Mouse (Mus musculus): Measurements from ENCODE around the gene Mcts1. TPM values are rescaled to one million over a fixed set of nuclear protein-coding genes. Genes with fewer than 3 reads are reported as not detected.

Mcts1 gene
- polyA plus RNA-seq (2016; fragmentation: Nextera tagmentation; extraction: Ambion mirVana), result 138 and 143 TPM in 2 replicates

- H3K9me3 ChIP-seq, result no peaks in the 10 kb centered on the region
- H3K4me1 ChIP-seq, result no peaks in the 10 kb centered on the region
- no peaks in the 10 kb centered on the region for H3K27me3 ChIP-seq (replicated peaks)
- no peaks in the 10 kb centered on the region for H3K36me3 ChIP-seq
- H3K9ac ChIP-seq, result peak within 1 kb of the TSS; percentile 59
- H3K4me2 ChIP-seq (replicated peaks), result peak within 1 kb of the TSS; percentile 59
- peak within 1 kb of the TSS; percentile 26; the same call in 1 of the 2 replicates for H3K27ac ChIP-seq
- peak within 1 kb of the TSS; percentile 43 for H3K4me3 ChIP-seq
- WGBS, result 18% methylated on average over 26 of the region's 26 CpGs
- ATAC-seq (ENCODE audit: low FRiP score, low read depth), result peak; percentile 88
Measured at GRCm38 (mm10) chrX:38600177-38600994, at the start of gene Mcts1. Gene Mcts1, plus strand, starts transcription at chrX:38600578.

GRCm38 (mm10) chrX:38553255-38553654 is 47.1 kb upstream of the Mcts1 start:
- no peak overlapping the region for H3K4me2 ChIP-seq (replicated peaks)
- no peaks in the 10 kb centered on the region for H3K4me1 ChIP-seq
- 0 out of 2 replicates have a peak, but pooled peaks cover under 1% of the 10 kb centered on the region for H3K36me3 ChIP-seq
- H3K9me3 ChIP-seq, result no peaks in the 10 kb centered on the region
- ATAC-seq (ENCODE audit: low FRiP score, low read depth), result no peak
- H3K9ac ChIP-seq, result no peak overlapping the region
- no peaks in the 10 kb centered on the region for H3K27me3 ChIP-seq (replicated peaks)
- H3K4me3 ChIP-seq, result no peak overlapping the region
- H3K27ac ChIP-seq, result no peak overlapping the region

- peak; percentile 1; the same call in 1 of the 2 replicates for ATAC-seq (ENCODE audit: low FRiP score, low read depth)
- 0 out of 2 replicates have a peak overlapping the region, but pooled peaks have one; percentile 57 for H3K27ac ChIP-seq
- H3K4me3 ChIP-seq, result peak overlapping the region; percentile 46
- peak overlapping the region; percentile 66 for H3K4me2 ChIP-seq (replicated peaks)
- no peaks in the 10 kb centered on the region for H3K9me3 ChIP-seq
- no peaks in the 10 kb centered on the region for H3K36me3 ChIP-seq
- no peaks in the 10 kb centered on the region for H3K27me3 ChIP-seq (replicated peaks)
- 15% methylated on average over 13 of the region's 19 CpGs for WGBS
- no peaks in the 10 kb centered on the region for H3K4me1 ChIP-seq
- H3K9ac ChIP-seq, result peak overlapping the region; percentile 44
Measured at GRCm38 (mm10) chrX:38563941-38564541, 36.3 kb upstream of the Mcts1 start.

- Histone ChIP-seq H3K36me3 (no peaks in the 10 kb centered on the region), H3K27me3 (replicated peaks) (no peaks in the 10 kb centered on the region), H3K4me2 (replicated peaks) (peak overlapping the region; percentile 66), H3K4me3 (peak overlapping the region; percentile 46), H3K4me1 (no peaks in the 10 kb centered on the region), H3K9ac (peak overlapping the region; percentile 60), H3K27ac (peak overlapping the region; percentile 57; the same call in 1 of the 2 replicates), H3K9me3 (no peaks in the 10 kb centered on the region)
- WGBS, result 18% methylated on average over 47 of the region's 52 CpGs
- peak; percentile 96 for ATAC-seq (ENCODE audit: low FRiP score, low read depth)
Measured at GRCm38 (mm10) chrX:38564542-38565175, 35.7 kb upstream of the Mcts1 start.

GRCm38 (mm10) chrX:38565176-38565542 is 35.2 kb upstream of the Mcts1 start:
- WGBS, result 21% methylated on average over 7 of the region's 8 CpGs
- H3K9me3 ChIP-seq, result no peaks in the 10 kb centered on the region
- H3K4me3 ChIP-seq, result peak overlapping the region; percentile 46

GRCm38 (mm10) chrX:38566521-38567205 is 33.7 kb upstream of the Mcts1 start:
- H3K27me3 ChIP-seq (replicated peaks), result no peaks in the 10 kb centered on the region
- no peaks in the 10 kb centered on the region for H3K9me3 ChIP-seq
- H3K27ac ChIP-seq, result no peak overlapping the region
- H3K36me3 ChIP-seq, result no peaks in the 10 kb centered on the region
- ATAC-seq (ENCODE audit: low FRiP score, low read depth), result no peak
- H3K9ac ChIP-seq, result no peak overlapping the region
- H3K4me1 ChIP-seq, result no peaks in the 10 kb centered on the region
- 75% methylated on average over 6 of the region's 6 CpGs for WGBS
- H3K4me3 ChIP-seq, result no peak overlapping the region
- no peak overlapping the region for H3K4me2 ChIP-seq (replicated peaks)

More at GRCm38 (mm10) chrX:38565176-38565542, 35.2 kb upstream of the Mcts1 start:
- no peaks in the 10 kb centered on the region for H3K27me3 ChIP-seq (replicated peaks)
- ATAC-seq (ENCODE audit: low FRiP score, low read depth), result no peak
- no peak overlapping the region for H3K27ac ChIP-seq
- H3K9ac ChIP-seq, result 0 out of 2 replicates have a peak overlapping the region, but pooled peaks have one; percentile 60
- H3K36me3 ChIP-seq, result no peaks in the 10 kb centered on the region
- no peaks in the 10 kb centered on the region for H3K4me1 ChIP-seq
- H3K4me2 ChIP-seq (replicated peaks), result peak overlapping the region; percentile 66

GRCm38 (mm10) chrX:38576078-38576477 is 24.3 kb upstream of the Mcts1 start, which contains the start of gene Cul4b:
Gene Cul4b, minus strand, starts transcription at chrX:38576196.
- 88% methylated on average over 15 of the region's 15 CpGs for WGBS
- no peaks in the 10 kb centered on the region for H3K36me3 ChIP-seq

GRCm38 (mm10) chrX:38581140-38581539 is 19.2 kb upstream of the Mcts1 start:
- Histone ChIP-seq H3K36me3 (no peaks in the 10 kb centered on the region), H3K27ac (no peak overlapping the region), H3K4me3 (no peak overlapping the region), H3K4me2 (replicated peaks) (no peak overlapping the region), H3K9ac (no peak overlapping the region), H3K27me3 (replicated peaks) (no peaks in the 10 kb centered on the region), H3K4me1 (no peaks in the 10 kb centered on the region), H3K9me3 (no peaks in the 10 kb centered on the region)
- 97% methylated on average over 1 of the region's 1 CpGs for WGBS
- no peak for ATAC-seq (ENCODE audit: low FRiP score, low read depth)

More at GRCm38 (mm10) chrX:38576078-38576477, 24.3 kb upstream of the Mcts1 start, which contains the start of gene Cul4b:
- Histone ChIP-seq H3K27ac (no peak within 1 kb of the TSS), H3K9ac (no peak within 1 kb of the TSS), H3K4me2 (replicated peaks) (no peak within 1 kb of the TSS), H3K4me3 (no peak within 1 kb of the TSS), H3K27me3 (replicated peaks) (no peaks in the 10 kb centered on the region), H3K9me3 (no peaks in the 10 kb centered on the region), H3K4me1 (no peaks in the 10 kb centered on the region)
- no peak for ATAC-seq (ENCODE audit: low FRiP score, low read depth)

- H3K27me3 ChIP-seq (replicated peaks), result no peaks in the 10 kb centered on the region
- no peak overlapping the region for H3K4me3 ChIP-seq
- H3K9me3 ChIP-seq, result no peaks in the 10 kb centered on the region
- no peak overlapping the region for H3K9ac ChIP-seq
- no peak overlapping the region for H3K4me2 ChIP-seq (replicated peaks)
- H3K27ac ChIP-seq, result no peak overlapping the region
- no peaks in the 10 kb centered on the region for H3K4me1 ChIP-seq
- H3K36me3 ChIP-seq, result no peaks in the 10 kb centered on the region
- no peak for ATAC-seq (ENCODE audit: low FRiP score, low read depth)
Measured at GRCm38 (mm10) chrX:38583261-38583660, 17.1 kb upstream of the Mcts1 start.

GRCm38 (mm10) chrX:38589827-38590226 is 10.6 kb upstream of the Mcts1 start:
- H3K4me2 ChIP-seq (replicated peaks), result no peak overlapping the region
- H3K27me3 ChIP-seq (replicated peaks), result no peaks in the 10 kb centered on the region
- no peak overlapping the region for H3K4me3 ChIP-seq
- no peak overlapping the region for H3K9ac ChIP-seq
- no peaks in the 10 kb centered on the region for H3K36me3 ChIP-seq
- no peak overlapping the region for H3K27ac ChIP-seq
- no peaks in the 10 kb centered on the region for H3K4me1 ChIP-seq
- 24% methylated on average over 4 of the region's 4 CpGs for WGBS
- ATAC-seq (ENCODE audit: low FRiP score, low read depth), result no peak
- H3K9me3 ChIP-seq, result no peaks in the 10 kb centered on the region

- H3K4me3 ChIP-seq, result no peak overlapping the region
- no peaks in the 10 kb centered on the region for H3K27me3 ChIP-seq (replicated peaks)
- H3K4me2 ChIP-seq (replicated peaks), result no peak overlapping the region
- no peaks in the 10 kb centered on the region for H3K4me1 ChIP-seq
- H3K27ac ChIP-seq, result no peak overlapping the region
- no peak overlapping the region for H3K9ac ChIP-seq
- no peaks in the 10 kb centered on the region for H3K36me3 ChIP-seq
- WGBS, result 85% methylated on average over 3 of the region's 3 CpGs
- ATAC-seq (ENCODE audit: low FRiP score, low read depth), result no peak
- H3K9me3 ChIP-seq, result no peaks in the 10 kb centered on the region
Measured at GRCm38 (mm10) chrX:38591749-38592148, 8.6 kb upstream of the Mcts1 start.

Measured in neural tube, embryonic 12.5 days (tissue).